Mouse (Mus musculus) liver, adult 2 months (tissue): ENCODE measurements around the gene Tardbp.

Experiments
- CTCF ChIP-seq: fragments of 200-500 bp; IDR thresholded peaks from 2 replicates; pipeline ENCODE4 v1.5.1; 2011; ENCODE audit warnings: low read depth, low read length, control low read depth
- POLR2A ChIP-seq: fragments of 200-500 bp; IDR thresholded peaks from 2 replicates; pipeline ENCODE4 v1.6.1; 2011; ENCODE audit warnings: low read length, control low read depth; ENCODE audit not compliant: insufficient read depth; ENCODE audit errors: extremely low read depth

DNA sequence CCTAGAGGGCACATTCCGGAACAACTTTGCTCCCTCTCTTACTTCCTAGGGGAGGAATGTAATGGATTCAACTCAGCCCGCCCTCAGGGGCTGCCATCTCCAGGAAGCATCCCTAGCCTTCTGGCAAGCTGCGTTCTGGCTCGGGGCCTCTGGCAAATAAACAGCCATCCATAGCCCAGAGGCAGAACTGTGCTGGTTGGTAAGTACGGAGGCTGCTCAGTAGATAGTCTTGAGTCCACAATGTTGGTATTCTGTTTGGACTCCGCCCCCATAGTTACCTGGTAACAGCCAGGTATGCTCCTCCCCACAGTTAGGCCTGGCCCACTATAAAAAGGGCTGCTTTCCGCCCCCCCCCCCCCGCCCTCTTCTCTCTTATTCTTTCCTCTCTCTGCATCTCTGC is 37.3 kb downstream of the Tardbp start:
- no peak for TF ChIP-seq CTCF
- no peak for TF ChIP-seq POLR2A
